Mouse (Mus musculus) kidney, embryonic 15.5 days (tissue): ENCODE measurements around the gene Apol7b. TPM values are rescaled to one million over a fixed set of nuclear protein-coding genes. Genes with fewer than 3 reads are reported as not detected.
"Not testable (repeated sequence)": the region's sequence is repeated elsewhere in the genome, so short reads cannot be mapped to it uniquely, and the experiment has no call there.

Experiments
- ATAC-seq: fragments of 200-750 bp; cut with Nextera tagmentation; replicated peaks from 2 replicates; pipeline ENCODE4 v1.8.0; 2017; ENCODE audit warnings: moderate TSS enrichment; ENCODE audit not compliant: low FRiP score
- H3K27ac ChIP-seq: fragments of 300-500 bp; sonication (generic); 2 replicates; pipeline ENCODE4 v1.5.1; 2015; ENCODE audit warnings: mild to moderate bottlenecking, inconsistent platforms
- H3K27me3 ChIP-seq: fragments of 300-500 bp; sonication (generic); 2 replicates; pipeline ENCODE4 v1.6.1; 2015; ENCODE audit warnings: inconsistent platforms
- H3K36me3 ChIP-seq: fragments of 300-500 bp; sonication (generic); 2 replicates; pipeline ENCODE4 v1.6.1; 2015; ENCODE audit warnings: inconsistent platforms
- H3K4me1 ChIP-seq: fragments of 300-500 bp; sonication (generic); 2 replicates; pipeline ENCODE4 v1.6.1; 2015; ENCODE audit warnings: inconsistent platforms
- H3K4me2 ChIP-seq: fragments of 300-500 bp; sonication (generic); 2 replicates; pipeline ENCODE4 v1.6.1; 2015; ENCODE audit warnings: moderate library complexity, mild to moderate bottlenecking, inconsistent platforms
- H3K4me3 ChIP-seq: fragments of 300-500 bp; sonication (generic); replicated peaks from 2 replicates; pipeline ENCODE4 v1.5.1; 2015; ENCODE audit warnings: mild to moderate bottlenecking, inconsistent platforms
- H3K9ac ChIP-seq: fragments of 300-500 bp; sonication (generic); 2 replicates; pipeline ENCODE4 v1.6.1; 2015; ENCODE audit warnings: mild to moderate bottlenecking, inconsistent platforms
- H3K9me3 ChIP-seq: fragments of 300-500 bp; sonication (generic); replicated peaks from 2 replicates; pipeline ENCODE4 v1.6.1; 2016; ENCODE audit warnings: inconsistent platforms
- WGBS: fragments of 180-500 bp; shearing (Covaris S2); methylation state at CpG from one replicate; pipeline ENCODE4 v1.1.7; 2015; ENCODE audit warnings: mixed read lengths; 5-methylcytosine and 5-hydroxymethylcytosine counted together
- polyA plus RNA-seq: library from polyadenylated mRNA; unstranded; fragments of >200 nt; fragmentation: Nextera tagmentation; extraction: Ambion mirVana; gene quantifications from 2 replicates; pipeline ENCODE4 v1.2.1, GENCODE M21; 2015

Gene Apol7b
- polyA plus RNA-seq, 1 experiment from 2014 or later: 0.18 TPM

GRCm38 (mm10) chr15:77416655-77417333 is 30.5 kb downstream of the Apol7b start:
- not testable (repeated sequence) for H3K4me1 ChIP-seq, H3K27ac ChIP-seq, H3K27me3 ChIP-seq, H3K4me2 ChIP-seq, H3K4me3 ChIP-seq, ATAC-seq, H3K9ac ChIP-seq, H3K9me3 ChIP-seq, H3K36me3 ChIP-seq
- WGBS: 17% methylated on average over 4 of the region's 10 CpGs

GRCm38 (mm10) chr15:77415653-77416052 is 31.6 kb downstream of the Apol7b start:
- not testable (repeated sequence) for H3K27ac ChIP-seq, H3K36me3 ChIP-seq, H3K27me3 ChIP-seq, H3K4me1 ChIP-seq, ATAC-seq, H3K9me3 ChIP-seq, H3K4me3 ChIP-seq, H3K9ac ChIP-seq, H3K4me2 ChIP-seq
- WGBS: 72% methylated on average over 2 of the region's 2 CpGs

- not testable (repeated sequence) for H3K4me2 ChIP-seq, H3K4me3 ChIP-seq, H3K27ac ChIP-seq, H3K36me3 ChIP-seq, H3K9ac ChIP-seq, ATAC-seq, H3K27me3 ChIP-seq, H3K4me1 ChIP-seq, H3K9me3 ChIP-seq
- WGBS: 33% methylated on average over 4 of the region's 4 CpGs
These were observed 34.6 kb downstream of the Apol7b start for GRCm38 (mm10) chr15:77412695-77413094.

GRCm38 (mm10) chr15:77411035-77411434 is 36.3 kb downstream of the Apol7b start, which contains the start of gene Apol9a:
Apol9a (minus strand) TSS chr15:77411135.
- H3K27me3 ChIP-seq, H3K27ac ChIP-seq, H3K9ac ChIP-seq, H3K9me3 ChIP-seq, H3K4me1 ChIP-seq, H3K36me3 ChIP-seq, H3K4me3 ChIP-seq, ATAC-seq, H3K4me2 ChIP-seq: not testable (repeated sequence)
- 73% methylated on average over 1 of the region's 4 CpGs for WGBS

- 75% methylated on average over 10 of the region's 10 CpGs for WGBS
- not testable (repeated sequence) for H3K4me1 ChIP-seq
These were observed 40.9 kb downstream of the Apol7b start for GRCm38 (mm10) chr15:77406370-77406769.

GRCm38 (mm10) chr15:77399027-77399426 is 48.3 kb downstream of the Apol7b start, which contains the start of gene Apol7a:
Apol7a (minus strand) TSS chr15:77399110.
- H3K27me3 ChIP-seq, H3K27ac ChIP-seq, H3K4me2 ChIP-seq, H3K4me1 ChIP-seq, ATAC-seq, H3K36me3 ChIP-seq, H3K9me3 ChIP-seq, H3K9ac ChIP-seq, H3K4me3 ChIP-seq: not testable (repeated sequence)
- WGBS: 61% methylated on average over 9 of the region's 9 CpGs

More at GRCm38 (mm10) chr15:77406370-77406769, 40.9 kb downstream of the Apol7b start:
- H3K4me2 ChIP-seq, H3K27me3 ChIP-seq, ATAC-seq, H3K4me3 ChIP-seq, H3K27ac ChIP-seq, H3K36me3 ChIP-seq, H3K9ac ChIP-seq, H3K9me3 ChIP-seq: not testable (repeated sequence)

GRCm38 (mm10) chr15:77397450-77398132 is 49.7 kb downstream of the Apol7b start:
- not testable (repeated sequence) for H3K36me3 ChIP-seq, H3K4me3 ChIP-seq, H3K27ac ChIP-seq, H3K9ac ChIP-seq, H3K27me3 ChIP-seq, H3K4me2 ChIP-seq, H3K9me3 ChIP-seq, H3K4me1 ChIP-seq, ATAC-seq
- WGBS: 73% methylated on average over 11 of the region's 11 CpGs

GRCm38 (mm10) chr15:77393832-77394231 is 53.5 kb downstream of the Apol7b start:
- not testable (repeated sequence) for H3K27ac ChIP-seq, H3K4me3 ChIP-seq, H3K9ac ChIP-seq, H3K4me1 ChIP-seq, ATAC-seq, H3K4me2 ChIP-seq, H3K9me3 ChIP-seq, H3K27me3 ChIP-seq, H3K36me3 ChIP-seq
- WGBS: 67% methylated on average over 3 of the region's 3 CpGs

GRCm38 (mm10) chr15:77387462-77387861 is 59.8 kb downstream of the Apol7b start:
- no peaks in the 10 kb centered on the region for H3K36me3 ChIP-seq
- no peak overlapping the region for H3K4me2 ChIP-seq
- H3K4me1 ChIP-seq: no peaks in the 10 kb centered on the region
- H3K9me3 ChIP-seq: no peaks in the 10 kb centered on the region
- H3K27ac ChIP-seq: no peak overlapping the region
- no peaks in the 10 kb centered on the region for H3K27me3 ChIP-seq
- 79% methylated on average over 2 of the region's 2 CpGs for WGBS
- H3K4me3 ChIP-seq: no peak overlapping the region
- no peak for ATAC-seq
- no peak overlapping the region for H3K9ac ChIP-seq

GRCm38 (mm10) chr15:77384340-77385030 is 62.8 kb downstream of the Apol7b start:
- Histone ChIP-seq H3K9me3 (no peaks in the 10 kb centered on the region), H3K27ac (no peak overlapping the region), H3K36me3 (no peaks in the 10 kb centered on the region), H3K4me2 (no peak overlapping the region), H3K4me1 (no peaks in the 10 kb centered on the region), H3K9ac (no peak overlapping the region), H3K4me3 (no peak overlapping the region), H3K27me3 (no peaks in the 10 kb centered on the region)
- WGBS: 85% methylated on average over 7 of the region's 7 CpGs
- ATAC-seq: no peak

- Histone ChIP-seq H3K36me3 (no peaks in the 10 kb centered on the region), H3K27ac (no peak overlapping the region), H3K9me3 (0 out of 2 replicates have a peak, but pooled peaks cover 5% of the 10 kb centered on the region), H3K4me1 (no peaks in the 10 kb centered on the region), H3K27me3 (no peaks in the 10 kb centered on the region), H3K9ac (no peak overlapping the region), H3K4me2 (no peak overlapping the region), H3K4me3 (no peak overlapping the region)
- ATAC-seq: no peak
- 88% methylated on average over 1 of the region's 1 CpGs for WGBS
These were observed 64.4 kb downstream of the Apol7b start for GRCm38 (mm10) chr15:77382880-77383279.

GRCm38 (mm10) chr15:77382271-77382850 is 64.9 kb downstream of the Apol7b start:
- Histone ChIP-seq H3K4me2 (no peak overlapping the region), H3K27me3 (no peaks in the 10 kb centered on the region), H3K9ac (no peak overlapping the region), H3K36me3 (no peaks in the 10 kb centered on the region), H3K4me1 (no peaks in the 10 kb centered on the region), H3K9me3 (0 out of 2 replicates have a peak, but pooled peaks cover 5% of the 10 kb centered on the region), H3K4me3 (no peak overlapping the region), H3K27ac (no peak overlapping the region)
- ATAC-seq: no peak
- 81% methylated on average over 11 of the region's 11 CpGs for WGBS
